Mouse (Mus musculus) lung, postnatal 0 days (tissue): Measurements from ENCODE around the gene Trcg1. TPM values are rescaled to one million over a fixed set of nuclear protein-coding genes. Genes with fewer than 3 reads are reported as not detected.

Experiments
- ATAC-seq: fragments of 200-750 bp; cut with Nextera tagmentation; 2 replicates; pipeline ENCODE4 v1.8.0; 2017; ENCODE audit warnings: moderate library complexity
- DNase-seq: peaks from one replicate; pipeline ENCODE4 v3.0.0-alpha.2; 2016; ENCODE audit warnings: low spot score
- H3K27ac ChIP-seq: fragments of 300-500 bp; sonication (generic); 2 replicates; pipeline ENCODE4 v1.5.1; 2014; ENCODE audit warnings: antibody characterized with exemption, mild to moderate bottlenecking, low read length, mixed read lengths
- H3K27me3 ChIP-seq: fragments of 300-500 bp; sonication (generic); replicated peaks from 2 replicates; pipeline ENCODE4 v1.6.1; 2014; ENCODE audit warnings: low read length, mixed read lengths; ENCODE audit not compliant: insufficient read depth
- H3K36me3 ChIP-seq: fragments of 300-500 bp; sonication (generic); 2 replicates; pipeline ENCODE4 v1.6.1; 2014; ENCODE audit warnings: low read length, mixed read lengths; ENCODE audit not compliant: insufficient read depth
- H3K4me1 ChIP-seq: fragments of 300-500 bp; sonication (generic); 2 replicates; pipeline ENCODE4 v1.6.1; 2014; ENCODE audit warnings: antibody characterized with exemption, low read depth, low read length, mixed read lengths; ENCODE audit not compliant: insufficient read depth
- H3K4me2 ChIP-seq: fragments of 300-500 bp; sonication (generic); replicated peaks from 2 replicates; pipeline ENCODE4 v1.6.1; 2014; ENCODE audit warnings: low read depth, mild to moderate bottlenecking, low read length, moderate library complexity, mixed read lengths
- H3K4me3 ChIP-seq: fragments of 300-500 bp; sonication (generic); 2 replicates; pipeline ENCODE4 v1.5.1; 2014; ENCODE audit warnings: low read depth, low read length
- H3K9ac ChIP-seq: fragments of 300-500 bp; sonication (generic); replicated peaks from 2 replicates; pipeline ENCODE4 v1.6.1; 2014; ENCODE audit warnings: low read depth, mild to moderate bottlenecking
- H3K9me3 ChIP-seq: fragments of 300-500 bp; sonication (generic); 2 replicates; pipeline ENCODE4 v1.6.1; 2016; ENCODE audit warnings: low read length, mixed read lengths
- CTCF ChIP-seq: IDR thresholded peaks from 2 replicates; pipeline ENCODE4 v1.5.1; 2016; ENCODE audit warnings: antibody characterized with exemption, mild to moderate bottlenecking
- EP300 ChIP-seq: IDR thresholded peaks from 2 replicates; pipeline ENCODE4 v1.6.1; 2016; ENCODE audit warnings: antibody characterized with exemption, mild to moderate bottlenecking, control low read depth
- WGBS: fragments of 180-500 bp; shearing (Covaris S2); extraction: QIAGEN DNeasy Blood & Tissue Kit; methylation state at CpG from one replicate; pipeline ENCODE4 v1.1.7; 2014; 5-methylcytosine and 5-hydroxymethylcytosine counted together
- polyA plus RNA-seq: library from polyadenylated mRNA; unstranded; fragments of >200 nt; fragmentation: Nextera tagmentation; extraction: Ambion mirVana; gene quantifications from 2 replicates; pipeline ENCODE4 v1.2.1, GENCODE M21; 2015

Gene Trcg1
- polyA plus RNA-seq, 1 experiment from 2014 or later: not detected

DNA sequence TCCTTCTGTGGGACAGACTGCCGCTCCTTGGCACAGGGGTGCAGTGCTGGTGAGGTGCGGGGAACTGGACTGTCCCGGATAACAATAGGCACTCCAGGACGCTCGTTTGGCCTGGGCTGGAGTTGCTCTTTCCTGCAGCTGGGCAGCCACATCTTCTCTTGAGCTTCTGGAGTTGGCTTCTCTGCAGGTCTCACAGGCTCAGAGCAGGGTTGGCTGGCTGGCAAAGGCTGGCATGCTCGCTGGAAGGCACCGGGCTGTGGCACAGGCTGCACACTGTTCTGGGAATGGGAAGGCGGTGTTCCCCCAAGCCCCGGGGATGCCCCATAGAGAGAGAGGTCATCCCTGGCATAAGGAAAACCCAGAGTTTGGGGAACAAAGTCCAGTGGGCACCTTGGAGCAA lies 21.3 kb downstream of the Trcg1 start:
- peaks cover 12% of the 10 kb centered on the region for H3K4me1 ChIP-seq
- peaks cover 49% of the 10 kb centered on the region for H3K36me3 ChIP-seq
- no peaks in the 10 kb centered on the region for H3K27me3 ChIP-seq
- no peak overlapping the region for H3K27ac ChIP-seq
- TF ChIP-seq CTCF (no peak), EP300 (no peak)
- no peak overlapping the region for H3K4me2 ChIP-seq
- ATAC-seq: no peak
- no peaks in the 10 kb centered on the region for H3K9me3 ChIP-seq
- no peak overlapping the region for H3K9ac ChIP-seq
- DNase-seq: no peak
- 84% methylated on average over 9 of the region's 9 CpGs for WGBS
- H3K4me3 ChIP-seq: no peak overlapping the region

DNA sequence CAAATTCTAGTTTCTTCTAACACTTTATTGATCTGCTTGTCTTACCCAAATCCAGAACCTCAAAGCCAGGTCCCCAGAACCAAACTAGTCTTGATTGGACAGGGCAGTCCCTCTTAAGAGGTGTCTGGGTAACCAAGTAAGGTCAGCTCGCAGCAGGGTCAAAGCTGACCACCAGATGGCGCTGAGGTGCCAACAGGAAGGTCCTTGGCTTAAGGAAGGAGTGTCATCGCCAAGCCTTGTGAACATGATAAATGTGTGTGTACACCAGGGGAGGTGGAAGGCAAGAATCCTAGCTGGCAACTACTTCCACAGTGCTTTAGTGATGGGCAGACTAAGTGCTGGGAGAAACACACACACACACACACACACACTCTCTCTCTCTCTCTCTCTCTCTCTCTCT lies 23.4 kb downstream of the Trcg1 start:
- DNase-seq (peak; percentile 95), ATAC-seq (peak; percentile 32)
- Histone ChIP-seq H3K36me3 (peaks cover 32% of the 10 kb centered on the region), H3K9ac (no peak overlapping the region), H3K4me3 (no peak overlapping the region), H3K27ac (no peak overlapping the region), H3K4me1 (peaks cover 8% of the 10 kb centered on the region), H3K4me2 (peak overlapping the region; percentile 90; the same call in 1 of the 2 replicates), H3K9me3 (no peaks in the 10 kb centered on the region), H3K27me3 (no peaks in the 10 kb centered on the region)
- TF ChIP-seq CTCF (peak; percentile 99), EP300 (peak; percentile 38; the same call in 1 of the 2 replicates)
- WGBS: 3% methylated on average over 3 of the region's 3 CpGs

DNA sequence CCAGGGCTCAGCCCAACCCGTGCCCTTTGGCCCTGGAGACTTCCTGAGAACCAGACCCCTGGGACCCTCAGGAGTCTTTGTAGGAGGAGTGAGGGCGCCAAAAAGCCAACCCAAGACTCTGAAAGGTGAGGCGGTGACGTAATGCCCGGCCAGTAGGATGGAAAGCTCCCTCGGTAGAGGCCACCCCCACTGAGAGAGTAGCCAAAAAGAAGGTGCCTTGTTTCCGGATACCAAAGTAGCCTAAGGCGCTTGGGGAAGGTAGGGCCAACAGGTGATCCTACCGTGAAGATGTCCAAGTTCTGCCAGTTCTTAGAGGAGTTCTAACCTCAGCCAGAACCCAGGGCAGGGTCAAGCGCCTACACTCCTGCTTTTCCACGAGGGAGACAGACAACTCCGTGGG lies 24.6 kb downstream of the Trcg1 start:
- 17% methylated on average over 12 of the region's 12 CpGs for WGBS
- H3K9me3 ChIP-seq: no peaks in the 10 kb centered on the region

DNA sequence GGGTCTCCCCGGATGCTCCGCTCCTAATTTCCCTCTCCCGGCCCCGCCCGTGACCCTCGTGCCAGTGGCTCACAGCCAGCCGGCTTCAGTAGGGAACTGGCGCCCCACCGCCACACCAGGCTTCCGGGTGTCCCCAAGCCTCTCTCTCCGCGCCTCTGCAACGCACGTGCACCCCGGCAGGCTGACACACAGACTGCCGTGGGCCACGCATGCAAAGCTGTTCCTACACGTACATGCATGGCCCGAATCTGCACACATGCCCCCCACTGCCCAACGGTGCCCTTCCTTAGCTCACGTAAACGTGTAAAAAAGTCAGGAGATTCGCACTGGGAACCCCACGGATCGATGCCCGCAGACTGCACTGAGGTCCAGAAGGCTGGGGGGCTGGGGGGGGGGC lies 25.2 kb downstream of the Trcg1 start:
- Histone ChIP-seq H3K4me2 (peak overlapping the region; percentile 90), H3K4me3 (peak overlapping the region; percentile 79), H3K9ac (peak overlapping the region; percentile 91), H3K9me3 (no peaks in the 10 kb centered on the region), H3K27ac (peak overlapping the region; percentile 89), H3K27me3 (no peaks in the 10 kb centered on the region), H3K4me1 (peaks cover 8% of the 10 kb centered on the region), H3K36me3 (peaks cover 23% of the 10 kb centered on the region)
- under 1% methylated on average over 25 of the region's 26 CpGs for WGBS
- TF ChIP-seq EP300 (no peak), CTCF (no peak)
- DNase-seq: peak; percentile 65
- ATAC-seq: peak; percentile 30

More for the DNA sequence above, 24.6 kb downstream of the Trcg1 start:
- no peak for ATAC-seq
- H3K9ac ChIP-seq: peak overlapping the region; percentile 91
- H3K4me2 ChIP-seq: peak overlapping the region; percentile 90
- H3K27me3 ChIP-seq: no peaks in the 10 kb centered on the region
- H3K36me3 ChIP-seq: peaks cover 29% of the 10 kb centered on the region
- peaks cover 8% of the 10 kb centered on the region for H3K4me1 ChIP-seq
- TF ChIP-seq CTCF (no peak), EP300 (no peak)
- H3K27ac ChIP-seq: peak overlapping the region; percentile 89; the same call in 1 of the 2 replicates
- peak; percentile 46 for DNase-seq
- H3K4me3 ChIP-seq: peak overlapping the region; percentile 79

DNA sequence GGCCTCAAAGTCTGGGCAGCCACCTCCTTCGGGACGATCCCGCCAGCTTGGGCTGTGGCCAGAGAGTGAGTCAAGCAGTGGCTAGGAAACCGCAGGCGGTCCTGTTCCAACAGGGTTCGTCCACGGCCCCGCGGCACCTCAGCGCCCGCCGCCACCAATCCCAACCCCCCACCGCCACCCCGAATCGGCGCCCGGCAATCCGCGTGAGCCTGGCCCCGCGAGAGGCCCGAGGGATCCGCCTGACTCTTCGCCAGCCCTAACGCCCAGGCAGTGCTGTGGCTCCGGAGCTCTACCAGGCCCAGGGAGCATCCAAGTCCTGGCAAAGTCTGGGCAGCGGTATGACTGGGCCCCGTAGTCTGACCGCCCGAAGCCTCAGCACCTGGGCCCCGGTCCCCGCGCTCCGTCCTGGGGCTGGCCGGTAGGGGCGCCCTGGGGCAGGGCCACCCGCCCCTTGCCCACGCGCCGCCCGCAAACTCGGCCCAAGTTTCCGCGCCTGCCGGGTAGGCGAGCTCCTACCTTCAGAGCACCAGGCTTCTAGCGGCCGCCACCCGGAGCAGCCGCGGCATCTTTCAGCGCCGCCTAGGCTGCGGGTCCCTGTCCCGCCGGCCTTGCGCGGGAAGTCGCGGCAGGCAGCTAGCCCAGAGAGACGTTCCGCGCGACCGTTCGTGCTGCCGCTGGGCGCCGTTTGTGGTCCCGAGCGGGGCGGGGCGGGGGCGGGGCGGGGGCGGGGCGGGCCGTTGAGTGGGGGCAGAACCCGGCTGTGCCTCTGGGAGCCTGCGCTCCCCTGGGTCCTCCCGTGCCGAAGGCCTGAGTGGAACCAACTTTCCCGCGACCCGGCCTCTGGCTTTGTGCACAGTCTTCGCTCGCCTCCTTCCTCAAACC lies 25.8 kb downstream of the Trcg1 start, which contains the start of gene 1700017B05Rik:
TSS of gene 1700017B05Rik (minus strand) at position 700 of the 882 bp plus-strand sequence.
- Histone ChIP-seq H3K27me3 (no peaks in the 10 kb centered on the region), H3K4me1 (peaks cover 8% of the 10 kb centered on the region), H3K9ac (peak within 1 kb of the TSS; percentile 91), H3K27ac (peak within 1 kb of the TSS; percentile 89), H3K9me3 (no peaks in the 10 kb centered on the region), H3K4me3 (peak within 1 kb of the TSS; percentile 79), H3K36me3 (peaks cover 16% of the 10 kb centered on the region), H3K4me2 (peak within 1 kb of the TSS; percentile 90)
- DNase-seq (peak; percentile 78), ATAC-seq (peak; percentile 87)
- WGBS: 2% methylated on average over 66 of the region's 87 CpGs
- TF ChIP-seq CTCF (peak; percentile 84), EP300 (no peak)
